Mouse (Mus musculus) heart, postnatal 4 days (tissue): Measurements from ENCODE around the gene Acly. TPM values are rescaled to one million over a fixed set of nuclear protein-coding genes. Genes with fewer than 3 reads are reported as not detected.
A peak's percentile ranks its signal among the peaks of the same experiment; 100 is the strongest.

ENCODE experiments used
- DNase-seq: peaks from one replicate; pipeline ENCODE4 v3.0.0; 2021
- microRNA-seq, 2 experiments: library from miRNA; unstranded; fragments of <30 nt; microRNA quantifications; one replicate each; pipeline ENCODE4 v1.2.0; 2021 to 2022
- total RNA-seq, 2 experiments: library from RNA; stranded (reverse); gene quantifications; 2 replicates each; pipeline ENCODE4 v1.2.3; 2021

The Acly gene
- total RNA-seq, 2 experiments from 2014 or later: 60.7 to 63.4 TPM

DNA sequence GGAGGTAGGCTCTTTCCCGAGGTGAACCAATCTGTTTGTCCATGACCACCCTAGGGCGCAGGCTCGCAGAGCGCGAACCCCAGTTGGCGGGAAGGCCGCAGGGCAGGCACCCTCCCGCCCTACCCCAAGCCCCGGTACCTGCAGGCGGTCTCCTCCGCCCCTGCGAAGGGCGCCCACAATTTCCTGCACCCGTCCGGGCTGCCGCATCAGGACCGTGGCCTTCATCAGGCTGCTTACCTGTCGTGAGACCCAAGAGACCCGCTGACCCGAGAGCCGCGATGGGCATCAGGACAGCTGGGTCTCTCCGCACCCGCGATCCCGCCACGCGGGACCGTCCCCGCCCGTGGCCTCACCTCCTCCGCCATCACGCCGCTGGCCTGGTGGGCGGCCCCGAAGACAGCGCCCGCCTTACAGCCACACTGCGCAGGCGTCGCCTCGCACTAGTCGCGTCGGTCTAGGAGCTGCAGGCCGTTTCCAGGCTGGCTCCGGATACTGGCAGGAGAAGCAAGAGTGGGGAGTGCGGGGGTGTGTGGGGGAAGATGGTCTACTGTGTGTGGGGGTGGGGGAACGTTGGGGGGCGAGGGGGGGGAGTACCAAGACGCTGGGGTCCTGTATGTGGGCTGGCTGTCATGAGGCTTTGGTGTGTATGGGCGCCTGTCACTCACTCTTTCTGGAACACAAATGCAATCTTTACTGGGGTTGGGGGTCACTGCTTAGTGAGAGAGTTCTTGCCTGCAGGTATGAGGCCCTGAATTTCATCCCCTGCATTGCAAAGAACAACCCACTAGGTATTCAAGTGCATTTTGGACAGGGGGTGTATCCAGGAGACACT, 86.9 kb downstream of the Acly start:
- DNase-seq: peak; percentile 88

GRCm38 (mm10) chr11:100437901-100438300, 89.9 kb downstream of the Acly start:
- no peak for DNase-seq

GRCm38 (mm10) chr11:100435678-100436246, 92.0 kb downstream of the Acly start:
- DNase-seq: no peak

- DNase-seq: no peak
Measured at GRCm38 (mm10) chr11:100432002-100432401, 95.8 kb downstream of the Acly start.

GRCm38 (mm10) chr11:100430052-100430451, 97.7 kb downstream of the Acly start:
- DNase-seq: peak; percentile 42

DNA sequence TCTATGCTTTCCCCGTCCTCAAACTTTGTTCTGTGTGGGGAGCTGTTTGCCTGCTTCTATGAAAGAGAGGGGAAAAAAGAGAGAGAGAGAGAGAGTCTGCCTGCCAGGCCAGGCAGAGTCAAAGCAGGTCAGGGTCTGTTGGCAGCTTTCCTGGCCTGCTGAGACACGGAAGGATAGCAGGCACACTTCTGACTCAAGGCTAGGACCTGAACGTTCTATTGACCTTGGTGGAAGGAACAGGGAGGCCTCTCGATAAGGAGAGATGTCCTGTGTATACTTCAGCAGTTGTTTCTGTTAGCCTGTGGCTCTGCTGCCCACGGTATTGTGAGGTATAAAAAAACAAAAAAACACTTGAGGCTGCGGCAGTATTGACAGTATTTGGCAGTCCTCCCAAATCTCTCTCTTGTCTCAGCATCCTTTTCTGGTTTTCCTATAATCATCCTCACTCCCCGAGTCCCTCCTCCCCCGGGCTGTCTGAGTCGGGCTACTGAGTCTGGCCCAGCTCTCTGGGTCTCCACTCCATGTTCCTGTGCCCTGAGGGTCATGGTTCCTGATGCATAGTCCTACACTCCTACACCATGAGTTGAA, 99.1 kb downstream of the Acly start:
- DNase-seq: peak; percentile 71

DNA sequence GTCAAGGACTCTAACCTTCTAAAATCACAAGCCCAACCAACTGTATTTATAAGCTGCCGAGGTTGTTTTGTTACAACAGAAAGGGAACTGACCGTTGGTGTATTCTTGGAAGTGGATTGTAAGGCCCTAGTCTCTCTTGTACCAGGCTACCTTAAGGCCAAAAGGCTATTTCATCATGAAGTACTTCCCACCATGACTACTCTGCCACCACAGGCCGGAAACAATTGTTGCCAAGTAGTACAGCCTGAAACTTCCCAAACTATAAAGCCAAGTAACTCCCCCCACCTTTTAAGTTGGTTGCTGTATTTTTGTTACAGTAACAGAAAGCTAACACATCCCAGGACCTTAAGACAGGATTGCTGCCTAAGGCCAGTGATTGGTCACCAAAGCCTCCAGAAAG, 101.0 kb downstream of the Acly start:
- DNase-seq: no peak

Small RNA genes lying within 50 kb of the gene (microRNA-seq; reads per million reads assigned to microRNA genes)
- gene Gm27374: 0 reads per million in 2 experiments
- gene Mir7116: 0.20 to 0.69 reads per million in 2 experiments

Other genes with a start within 250 kb of the Acly start
- 1,000 to 10,000 TPM; 1,236 to 1,276 TPM for gene Eif1, start 208.1 kb downstream of the Acly start, total RNA-seq
- gene Gast, start 193.6 kb downstream of the Acly start, total RNA-seq: not detected
- 1 to 10 TPM; 3.1 to 4.1 TPM for gene Hap1, start 171.9 kb downstream of the Acly start, total RNA-seq
- 100 to 1,000 TPM; 223 to 234 TPM for gene Jup, start 130.2 kb downstream of the Acly start, total RNA-seq
- 10 to 100 TPM; 28.0 to 30.0 TPM for gene P3h4, start 113.2 kb downstream of the Acly start, total RNA-seq
- 10 to 100 TPM; 68.8 to 76.1 TPM for gene Fkbp10, start 112.3 kb downstream of the Acly start, total RNA-seq
- gene Nt5c3b, start 86.2 kb downstream of the Acly start, total RNA-seq: 10 to 100 TPM; 52.3 to 55.3 TPM
- gene Klhl10, start 86.1 kb downstream of the Acly start, total RNA-seq: under 1 TPM; 0.43 to 0.59 TPM
- 10 to 100 TPM; 11.8 to 13.4 TPM for gene Klhl11, start 55.3 kb downstream of the Acly start, total RNA-seq
- under 1 TPM; 0.21 to 0.70 TPM for gene Ttc25, start 17.6 kb upstream of the Acly start, total RNA-seq
- gene Cnp, start 46.9 kb upstream of the Acly start, total RNA-seq: 1 to 10 TPM; 6.3 to 7.3 TPM
- gene Nkiras2, start 91.2 kb upstream of the Acly start, total RNA-seq: 10 to 100 TPM; 53.7 to 57.7 TPM
- 100 to 1,000 TPM; 223 to 232 TPM for gene Dnajc7, start 92.2 kb upstream of the Acly start, total RNA-seq
- under 1 TPM; 0.56 to 0.60 TPM for gene Zfp385c, start 164.5 kb upstream of the Acly start, total RNA-seq
- under 1 TPM; 0.62 to 0.83 TPM for gene Dhx58, start 176.3 kb upstream of the Acly start, total RNA-seq
- gene Kat2a, start 184.5 kb upstream of the Acly start, total RNA-seq: 10 to 100 TPM; 17.5 to 18.0 TPM
- not detected for gene Hspb9, start 185.8 kb upstream of the Acly start, total RNA-seq
- 10 to 100 TPM; 78.8 to 83.6 TPM for gene Rab5c, start 210.2 kb upstream of the Acly start, total RNA-seq
- gene Kcnh4, start 231.9 kb upstream of the Acly start, total RNA-seq: not detected
- not detected for gene Hcrt, start 234.9 kb upstream of the Acly start, total RNA-seq
- gene Ghdc, start 243.0 kb upstream of the Acly start, total RNA-seq: 1 to 10 TPM; 7.8 to 9.9 TPM